Mouse (Mus musculus) hematopoietic multipotent progenitor cell, adult 10-12 weeks (in vitro differentiated cells): ENCODE results near the gene Zfp715. TPM values are rescaled to one million over a fixed set of nuclear protein-coding genes. Genes with fewer than 3 reads are reported as not detected.

Experiments
- polyA plus RNA-seq: library from polyadenylated mRNA; stranded (reverse); fragments of >175 nt; gene quantifications from 2 replicates; pipeline ENCODE4 v1.2.3, GENCODE M21; 2012; ENCODE audit warnings: low replicate concordance

The Zfp715 gene
- 0.98 and 5.1 TPM in 2 replicates for polyA plus RNA-seq

DNA sequence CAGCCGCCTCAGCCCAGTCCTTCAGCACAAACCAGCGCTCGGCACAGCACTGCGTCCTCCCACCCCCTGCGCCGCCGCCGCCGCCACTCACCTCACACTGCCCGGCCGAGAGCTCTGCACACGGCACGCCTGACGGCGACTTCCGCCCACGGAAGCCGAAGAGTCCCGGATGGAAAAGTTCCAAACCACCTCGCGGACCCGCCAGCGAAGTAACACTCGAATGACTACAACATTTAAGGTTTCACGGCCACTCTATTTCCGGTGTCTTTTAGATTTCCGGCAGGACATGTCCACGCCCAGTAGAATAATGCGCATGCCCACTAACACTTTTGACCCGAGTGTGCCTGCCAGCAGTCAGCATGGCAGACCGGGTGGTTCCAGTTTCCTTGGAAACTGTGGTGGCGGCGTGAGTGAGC is at the start of gene Zfp715:
Zfp715 (minus strand) TSS at position 282 of the 416 bp plus-strand sequence.

GRCm38 (mm10) chr7:43351154-43351553 is 38.1 kb upstream of the Zfp715 start, which contains the start of gene Siglecf:
TSS of gene Siglecf (plus strand) at chr7:43351341.

Other genes with a start within 250 kb of the Zfp715 start
- not detected in 2 replicates for gene Zfp936, start 199.1 kb downstream of the Zfp715 start, polyA plus RNA-seq
- 1.2 and 1.7 TPM in 2 replicates for gene Siglecf, start 38.0 kb upstream of the Zfp715 start, polyA plus RNA-seq
- gene Siglecg, start 94.9 kb upstream of the Zfp715 start, polyA plus RNA-seq: 125 and 150 TPM in 2 replicates
- gene Lim2, start 114.4 kb upstream of the Zfp715 start, polyA plus RNA-seq: 0.07 and 0.27 TPM in 2 replicates
- gene Nkg7, start 123.8 kb upstream of the Zfp715 start, polyA plus RNA-seq: 14.5 and 30.8 TPM in 2 replicates
- gene Cldnd2, start 127.5 kb upstream of the Zfp715 start, polyA plus RNA-seq: 0.22 and 0.27 TPM in 2 replicates
- gene Etfb, start 130.8 kb upstream of the Zfp715 start, polyA plus RNA-seq: 49.3 and 54.9 TPM in 2 replicates
- not detected in 2 replicates for gene Gm45233, start 130.8 kb upstream of the Zfp715 start, polyA plus RNA-seq
- 14.9 and 39.1 TPM in 2 replicates for gene Vsig10l, start 149.9 kb upstream of the Zfp715 start, polyA plus RNA-seq
- gene Iglon5, start 176.8 kb upstream of the Zfp715 start, polyA plus RNA-seq: 0.04 and 0.28 TPM in 2 replicates
- 0.07 TPM in 1 of 2 replicates, not detected in the other for gene 4931406B18Rik, start 192.6 kb upstream of the Zfp715 start, polyA plus RNA-seq
- gene Cd33, start 231.1 kb upstream of the Zfp715 start, polyA plus RNA-seq: 11.3 and 17.5 TPM in 2 replicates
- 1.1 and 1.3 TPM in 2 replicates for gene Zfp658, start 249.0 kb upstream of the Zfp715 start, polyA plus RNA-seq